Mouse (Mus musculus): ENCODE measurements around the gene Hivep2.

GRCm38 (mm10) chr10:14085241-14085659 is 119.4 kb downstream of the Hivep2 start:
- TF ChIP-seq CTCF (IDR thresholded peaks at IDR 0.05; ENCODE audit: low read depth, low read length): no peak
- TF ChIP-seq TAL1 (conservative IDR thresholded peaks at IDR 0.05; ENCODE audit: low read depth, low read length): no peak
